ENCODE assay signal across 9 mouse cellular contexts in genomic region chr9:94526473-94526872, GRCm38 (mm10). TPM values are rescaled to one million over a fixed set of nuclear protein-coding genes. Genes with fewer than 3 reads are reported as not detected.
DNase-seq lines count a peak whose midpoint lies in the region; ATAC-seq and TF ChIP-seq lines count a peak whose summit lies in the region.
"Had no signal": no experiment of that assay in that cellular context is flagged by ENCODE, and none has a peak within 500 bp of the region (broad histone marks: within the 10 kb centered on the region; RNA-seq: fewer than 3 reads in every experiment).

No protein-coding gene starts in this region.

- no peak overlapping the region for H3K9ac ChIP-seq in heart, embryonic 15.5 days
- no peak overlapping the region for H3K9ac ChIP-seq in lung, postnatal 0 days (replicated peaks; ENCODE audit: low read depth)
- no peak overlapping the region for H3K9ac ChIP-seq in embryonic facial prominence, embryonic 15.5 days
- H3K9ac ChIP-seq in intestine, embryonic 16.5 days (ENCODE audit: low read depth, low read length): no peak overlapping the region

- no peak for TF ChIP-seq CTCF in lung, postnatal 0 days (IDR thresholded peaks at IDR 0.05)

- no peak for ATAC-seq in heart, embryonic 15.5 days (replicated peaks; ENCODE audit: insufficient number of reproducible peaks, insufficient read depth, low FRiP score, low read depth)
- peak; percentile 28; the same call in 1 of the 2 replicates for ATAC-seq in lung, postnatal 0 days
- 0 out of 2 replicates have a peak, but pooled peaks have one; percentile 34 for ATAC-seq in embryonic facial prominence, embryonic 15.5 days (ENCODE audit: insufficient number of reproducible peaks, low FRiP score, low TSS enrichment, low read depth)
- no peak for ATAC-seq in intestine, embryonic 16.5 days

- H3ac ChIP-seq in myocyte (ENCODE audit: control insufficient read depth, insufficient read length): no peak overlapping the region

- H3K79me2 ChIP-seq in myocyte (ENCODE audit: control insufficient read depth, insufficient read depth): peaks cover 100% of the 10 kb centered on the region

- DNase-seq in heart, embryonic 10.5 days (ENCODE audit: low spot score): no peak
- peak; percentile 75 for DNase-seq in lung, postnatal 0 days (ENCODE audit: low spot score)
- no peak for DNase-seq in lung, postnatal 36 days
- DNase-seq: adrenal gland, adult 8-10 months had no signal

- 0 out of 2 replicates have a peak overlapping the region, but pooled peaks have one; percentile 27 for H3K4me2 ChIP-seq in heart, embryonic 15.5 days
- H3K4me2 ChIP-seq in lung, postnatal 0 days (replicated peaks; ENCODE audit: low read depth, low read length): no peak overlapping the region; the same call in 1 of the 2 replicates
- no peak overlapping the region for H3K4me2 ChIP-seq in embryonic facial prominence, embryonic 15.5 days (replicated peaks)
- H3K4me2 ChIP-seq in myocyte (ENCODE audit: low read depth): peak overlapping the region; percentile 0
- H3K4me2 ChIP-seq in intestine, embryonic 16.5 days (ENCODE audit: low read depth, low read length): no peak overlapping the region

- H3K27ac ChIP-seq in heart, embryonic 15.5 days: 0 out of 2 replicates have a peak overlapping the region, but pooled peaks have one; percentile 15
- H3K27ac ChIP-seq in heart, embryonic 10.5 days: no peak overlapping the region
- H3K27ac ChIP-seq in lung, postnatal 0 days (ENCODE audit: low read length): no peak overlapping the region
- H3K27ac ChIP-seq in embryonic facial prominence, embryonic 15.5 days (replicated peaks): peak overlapping the region; percentile 36; the same call in 1 of the 2 replicates
- no peak overlapping the region for H3K27ac ChIP-seq in intestine, embryonic 16.5 days (ENCODE audit: low read length)

- H3K9me3 ChIP-seq in heart, embryonic 15.5 days (replicated peaks): no peaks in the 10 kb centered on the region
- H3K9me3 ChIP-seq in heart, embryonic 10.5 days: no peaks in the 10 kb centered on the region
- no peaks in the 10 kb centered on the region for H3K9me3 ChIP-seq in lung, postnatal 0 days (ENCODE audit: low read length)
- H3K9me3 ChIP-seq in embryonic facial prominence, embryonic 15.5 days (replicated peaks): no peaks in the 10 kb centered on the region
- no peaks in the 10 kb centered on the region for H3K9me3 ChIP-seq in intestine, embryonic 16.5 days (ENCODE audit: control insufficient read depth, low read length)
- H3K9me3 ChIP-seq: G1E had no signal

- peaks cover 28% of the 10 kb centered on the region for H3K4me1 ChIP-seq in heart, embryonic 15.5 days (replicated peaks)
- peaks cover 22% of the 10 kb centered on the region; the same call in 1 of the 2 replicates for H3K4me1 ChIP-seq in heart, embryonic 10.5 days
- no peaks in the 10 kb centered on the region for H3K4me1 ChIP-seq in lung, postnatal 0 days (ENCODE audit: insufficient read depth, low read depth, low read length)
- peaks cover 3% of the 10 kb centered on the region; the same call in 1 of the 2 replicates for H3K4me1 ChIP-seq in embryonic facial prominence, embryonic 15.5 days
- H3K4me1 ChIP-seq in intestine, embryonic 16.5 days (ENCODE audit: control insufficient read depth, insufficient read depth, low read length): 0 out of 2 replicates have a peak, but pooled peaks cover 3% of the 10 kb centered on the region

- 50% methylated on average over 7 of the region's 7 CpGs for WGBS in heart, embryonic 15.5 days
- WGBS in heart, embryonic 10.5 days: 85% methylated on average over 7 of the region's 7 CpGs
- WGBS in lung, postnatal 0 days: 45% methylated on average over 7 of the region's 7 CpGs
- WGBS in embryonic facial prominence, embryonic 15.5 days: 43% methylated on average over 7 of the region's 7 CpGs
- 73% methylated on average over 7 of the region's 7 CpGs for WGBS in intestine, embryonic 16.5 days

- no peak overlapping the region for H3K4me3 ChIP-seq in heart, embryonic 15.5 days
- no peak overlapping the region for H3K4me3 ChIP-seq in heart, embryonic 10.5 days
- H3K4me3 ChIP-seq in lung, postnatal 0 days (ENCODE audit: low read depth, low read length): no peak overlapping the region
- no peak overlapping the region for H3K4me3 ChIP-seq in embryonic facial prominence, embryonic 15.5 days (replicated peaks)
- no peak overlapping the region for H3K4me3 ChIP-seq in myocyte
- no peak overlapping the region for H3K4me3 ChIP-seq in intestine, embryonic 16.5 days (ENCODE audit: low read length)

- no peaks in the 10 kb centered on the region for H3K36me3 ChIP-seq in heart, embryonic 15.5 days
- H3K36me3 ChIP-seq in heart, embryonic 10.5 days: peaks cover 5% of the 10 kb centered on the region; the same call in 1 of the 2 replicates
- no peaks in the 10 kb centered on the region for H3K36me3 ChIP-seq in lung, postnatal 0 days (ENCODE audit: insufficient read depth, low read length)
- H3K36me3 ChIP-seq in embryonic facial prominence, embryonic 15.5 days: 0 out of 2 replicates have a peak, but pooled peaks cover 3% of the 10 kb centered on the region
- H3K36me3 ChIP-seq in myocyte (ENCODE audit: control insufficient read depth, insufficient read depth): peaks cover 12% of the 10 kb centered on the region
- no peaks in the 10 kb centered on the region for H3K36me3 ChIP-seq in intestine, embryonic 16.5 days (ENCODE audit: control insufficient read depth, insufficient read depth, low read length)

- peak; percentile 30; the same call in 1 of the 2 replicates for TF ChIP-seq EP300 in lung, postnatal 0 days (IDR thresholded peaks at IDR 0.05)

- no peaks in the 10 kb centered on the region for H3K27me3 ChIP-seq in heart, embryonic 15.5 days
- no peaks in the 10 kb centered on the region for H3K27me3 ChIP-seq in heart, embryonic 10.5 days (ENCODE audit: insufficient read depth, poor library complexity, severe bottlenecking)
- no peaks in the 10 kb centered on the region for H3K27me3 ChIP-seq in lung, postnatal 0 days (replicated peaks; ENCODE audit: insufficient read depth, low read length)
- H3K27me3 ChIP-seq in embryonic facial prominence, embryonic 15.5 days: no peaks in the 10 kb centered on the region
- no peaks in the 10 kb centered on the region for H3K27me3 ChIP-seq in myocyte (ENCODE audit: control insufficient read depth, insufficient read depth, insufficient read length)
- H3K27me3 ChIP-seq in intestine, embryonic 16.5 days (replicated peaks; ENCODE audit: control insufficient read depth, insufficient read depth, low read length): no peaks in the 10 kb centered on the region

- TF ChIP-seq POLR2A in myocyte (IDR thresholded peaks at IDR 0.05; ENCODE audit: insufficient read length, low read depth): no peak

TF ChIP-seq in myocyte, 11 proteins besides CTCF, POLR2A, EP300 and RAD21:
- TF ChIP-seq USF1 (IDR thresholded peaks at IDR 0.05; ENCODE audit: low read depth) (no peak), TCF12 (IDR thresholded peaks at IDR 0.05; ENCODE audit: insufficient read depth, poor library complexity, severe bottlenecking) (no peak)

RNA-seq across cellular contexts. Expression of gene 1190002N15Rik, which starts 11.4 kb away (rescaled TPM):
- 30.4 and 32.8 TPM in 2 replicates for polyA plus RNA-seq in heart, embryonic 15.5 days (2015; fragmentation: Nextera tagmentation; extraction: Ambion mirVana)
- 13.4 and 22.9 TPM in 2 replicates for polyA plus RNA-seq in heart, embryonic 10.5 days (2016; fragmentation: Nextera tagmentation; extraction: Ambion mirVana)
- polyA plus RNA-seq in lung, postnatal 0 days (2015; fragmentation: Nextera tagmentation; extraction: Ambion mirVana): 23.7 and 34.1 TPM in 2 replicates
- polyA plus RNA-seq in embryonic facial prominence, embryonic 15.5 days (2015; fragmentation: Nextera tagmentation; extraction: Ambion mirVana): 24.0 and 31.6 TPM in 2 replicates
- polyA plus RNA-seq in myocyte (2012; fragmentation: generic; extraction: Trizol): 21.0 TPM
- 3.2 and 3.5 TPM in 2 replicates for polyA plus RNA-seq in intestine, embryonic 16.5 days (2015; fragmentation: Nextera tagmentation; extraction: Ambion mirVana)

Comparison
In these comparisons a context has a peak if more than half of its experiments do, and no peak if none do; other contexts are left out.
1. H3K27ac ChIP-seq: peak in heart, embryonic 15.5 days (single experiment) and embryonic facial prominence, embryonic 15.5 days (single experiment); none in heart, embryonic 10.5 days (single experiment), lung, postnatal 0 days (single experiment) and intestine, embryonic 16.5 days (single experiment).
2. ATAC-seq: peak in lung, postnatal 0 days (single experiment) and embryonic facial prominence, embryonic 15.5 days (single experiment); none in heart, embryonic 15.5 days (single experiment) and intestine, embryonic 16.5 days (single experiment).
3. H3K4me2 ChIP-seq: peak in heart, embryonic 15.5 days (single experiment) and myocyte (single experiment); none in lung, postnatal 0 days (single experiment), embryonic facial prominence, embryonic 15.5 days (single experiment) and intestine, embryonic 16.5 days (single experiment).